Mouse (Mus musculus) heart, embryonic 16.5 days (tissue): ENCODE measurements around the gene Mef2c. TPM values are rescaled to one million over a fixed set of nuclear protein-coding genes. Genes with fewer than 3 reads are reported as not detected.

Experiments
- ATAC-seq: fragments of 200-750 bp; cut with Nextera tagmentation; replicated peaks from 2 replicates; pipeline ENCODE4 v1.8.0; 2017; ENCODE audit warnings: moderate number of reproducible peaks; ENCODE audit not compliant: insufficient read depth, low FRiP score; ENCODE audit errors: extremely low read depth
- H3K27ac ChIP-seq: fragments of 300-500 bp; sonication (generic); 2 replicates; pipeline ENCODE4 v1.5.1; 2014; ENCODE audit warnings: mild to moderate bottlenecking, low read length, control low read depth, moderate library complexity
- H3K27me3 ChIP-seq: fragments of 300-500 bp; sonication (generic); 2 replicates; pipeline ENCODE4 v1.6.1; 2014; ENCODE audit warnings: low read length, mixed read lengths; ENCODE audit not compliant: control insufficient read depth, insufficient read depth
- H3K36me3 ChIP-seq: fragments of 300-500 bp; sonication (generic); 2 replicates; pipeline ENCODE4 v1.6.1; 2014; ENCODE audit not compliant: control insufficient read depth, insufficient read depth
- H3K4me1 ChIP-seq: fragments of 300-500 bp; sonication (generic); 2 replicates; pipeline ENCODE4 v1.6.1; 2014; ENCODE audit warnings: low read length, mixed read lengths; ENCODE audit not compliant: control insufficient read depth, insufficient read depth
- H3K4me2 ChIP-seq: fragments of 300-500 bp; sonication (generic); 2 replicates; pipeline ENCODE4 v1.6.1; 2014; ENCODE audit warnings: low read depth, mild to moderate bottlenecking, control low read depth, low read length
- H3K4me3 ChIP-seq: fragments of 300-500 bp; sonication (generic); 2 replicates; pipeline ENCODE4 v1.5.1; 2014; ENCODE audit warnings: mild to moderate bottlenecking, control low read depth, low read length
- H3K9ac ChIP-seq: fragments of 300-500 bp; sonication (generic); 2 replicates; pipeline ENCODE4 v1.6.1; 2014; ENCODE audit warnings: low read length, control low read depth
- H3K9me3 ChIP-seq: fragments of 300-500 bp; sonication (generic); replicated peaks from 2 replicates; pipeline ENCODE4 v1.6.1; 2016; ENCODE audit warnings: low read length; ENCODE audit not compliant: control insufficient read depth
- WGBS: fragments of 180-500 bp; shearing (Covaris S2); extraction: QIAGEN DNeasy Blood & Tissue Kit; methylation state at CpG from one replicate; pipeline ENCODE4 v1.1.7; 2014; 5-methylcytosine and 5-hydroxymethylcytosine counted together
- polyA plus RNA-seq: library from polyadenylated mRNA; unstranded; fragments of >200 nt; fragmentation: Nextera tagmentation; extraction: Ambion mirVana; gene quantifications from 2 replicates; pipeline ENCODE4 v1.2.1, GENCODE M21; 2015

Gene Mef2c
- polyA plus RNA-seq, 1 experiment from 2014 or later = 116 TPM

- Histone ChIP-seq H3K4me3 (no peak overlapping the region), H3K27ac (peak overlapping the region; percentile 86), H3K9me3 (no peaks in the 10 kb centered on the region), H3K27me3 (no peaks in the 10 kb centered on the region), H3K4me2 (peak overlapping the region; percentile 49; the same call in 1 of the 2 replicates), H3K4me1 (peaks cover 34% of the 10 kb centered on the region), H3K9ac (peak overlapping the region; percentile 6; the same call in 1 of the 2 replicates), H3K36me3 (no peaks in the 10 kb centered on the region; the same call in 1 of the 2 replicates)
- 31% methylated on average over 4 of the region's 4 CpGs for WGBS
- ATAC-seq = no peak; the same call in 1 of the 2 replicates
These were observed 69.5 kb downstream of the Mef2c start for GRCm38 (mm10) chr13:83573327-83573726.

DNA sequence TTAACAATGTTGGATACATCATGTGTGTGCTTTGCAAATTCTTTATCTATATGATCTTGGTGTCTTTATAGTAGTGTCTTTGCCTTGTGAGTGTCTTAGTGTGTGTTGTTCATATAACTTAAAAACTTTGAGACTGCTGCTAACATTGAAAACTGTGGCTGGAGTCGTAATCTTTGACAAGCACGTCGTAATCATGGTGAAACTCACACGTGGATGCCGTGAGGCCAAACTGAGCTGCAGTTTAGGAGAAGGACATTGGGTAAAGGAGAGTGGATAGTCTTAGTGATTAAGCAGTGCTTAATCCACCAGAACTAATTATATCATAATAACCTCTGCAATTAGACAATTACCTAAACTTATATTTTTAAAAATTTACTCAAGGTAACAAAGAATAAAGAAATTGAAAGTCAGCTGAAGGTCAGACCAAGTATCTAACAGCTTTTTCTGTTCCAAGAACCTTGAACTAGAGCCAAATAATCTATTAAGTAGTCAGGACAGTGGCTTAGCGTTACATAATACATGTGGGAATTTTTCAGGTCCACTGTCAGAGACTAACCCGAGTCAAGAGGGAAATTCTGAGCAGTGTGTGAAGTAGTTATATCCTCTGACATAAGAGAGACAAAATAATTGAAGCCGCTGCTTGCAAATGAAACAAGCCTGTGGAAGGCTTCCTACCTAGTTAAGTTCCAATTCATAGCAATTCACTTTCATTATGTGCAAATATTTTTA is 70.2 kb downstream of the Mef2c start:
- Histone ChIP-seq H3K9me3 (no peaks in the 10 kb centered on the region), H3K36me3 (no peaks in the 10 kb centered on the region; the same call in 1 of the 2 replicates), H3K4me1 (peaks cover 31% of the 10 kb centered on the region), H3K9ac (0 out of 2 replicates have a peak overlapping the region, but pooled peaks have one; percentile 30), H3K27ac (peak overlapping the region; percentile 86), H3K27me3 (no peaks in the 10 kb centered on the region), H3K4me2 (peak overlapping the region; percentile 49; the same call in 1 of the 2 replicates), H3K4me3 (0 out of 2 replicates have a peak overlapping the region, but pooled peaks have one; percentile 12)
- WGBS = 16% methylated on average over 8 of the region's 8 CpGs
- ATAC-seq = peak; percentile 47

- H3K27me3 ChIP-seq = no peaks in the 10 kb centered on the region
- peak overlapping the region; percentile 35; the same call in 1 of the 2 replicates for H3K27ac ChIP-seq
- no peak overlapping the region for H3K9ac ChIP-seq
- WGBS = 63% methylated on average over 8 of the region's 8 CpGs
- no peak for ATAC-seq
- H3K4me2 ChIP-seq = peak overlapping the region; percentile 34; the same call in 1 of the 2 replicates
- H3K9me3 ChIP-seq = no peaks in the 10 kb centered on the region
- no peak overlapping the region for H3K4me3 ChIP-seq
- H3K4me1 ChIP-seq = peaks cover 28% of the 10 kb centered on the region
- H3K36me3 ChIP-seq = no peaks in the 10 kb centered on the region; the same call in 1 of the 2 replicates
These were observed 71.0 kb downstream of the Mef2c start for GRCm38 (mm10) chr13:83574866-83575265.

DNA sequence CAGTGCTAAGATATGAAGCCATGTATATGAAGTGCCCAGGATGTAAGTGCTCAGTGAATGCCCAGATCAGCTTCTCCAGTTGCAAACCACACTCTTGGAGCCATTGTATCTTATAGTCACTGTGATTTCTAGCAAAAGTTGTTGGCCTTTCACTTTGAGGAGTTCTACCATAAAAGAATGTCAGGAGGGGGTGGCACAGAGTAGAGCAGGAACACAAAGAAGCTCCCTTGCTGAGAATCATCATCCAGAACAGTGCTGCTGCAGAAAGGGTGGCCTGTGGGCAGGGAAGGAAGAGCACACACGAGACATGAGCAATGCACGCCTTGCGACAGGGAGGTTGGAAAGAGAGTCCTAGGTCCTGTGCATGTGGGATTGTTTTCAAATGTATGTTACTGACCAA is 75.6 kb downstream of the Mef2c start:
- H3K4me3 ChIP-seq = no peak overlapping the region
- no peaks in the 10 kb centered on the region for H3K27me3 ChIP-seq
- ATAC-seq = no peak
- no peaks in the 10 kb centered on the region for H3K9me3 ChIP-seq
- no peaks in the 10 kb centered on the region; the same call in 1 of the 2 replicates for H3K36me3 ChIP-seq
- no peak overlapping the region for H3K27ac ChIP-seq
- no peak overlapping the region for H3K9ac ChIP-seq
- no peak overlapping the region for H3K4me2 ChIP-seq
- H3K4me1 ChIP-seq = peaks cover 4% of the 10 kb centered on the region
- 84% methylated on average over 3 of the region's 3 CpGs for WGBS

DNA sequence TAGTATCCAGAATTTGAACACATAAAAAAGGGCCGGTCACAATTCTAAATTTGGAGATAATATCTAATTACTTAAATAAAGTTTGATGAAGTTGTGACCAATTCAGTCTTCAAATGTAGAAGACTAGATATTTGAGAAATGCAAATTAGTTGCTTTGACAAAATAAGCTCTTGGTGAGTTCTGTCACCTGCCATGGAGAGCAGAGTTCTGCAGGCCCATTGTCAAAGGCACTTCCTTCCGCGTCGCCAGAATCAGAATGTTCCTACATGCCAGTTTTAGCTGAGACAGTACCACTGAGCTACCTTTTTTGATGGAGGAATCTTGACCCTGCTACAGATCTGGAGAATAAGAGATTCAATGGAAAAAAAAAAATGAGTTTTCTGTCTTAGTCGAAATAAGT is 77.0 kb downstream of the Mef2c start:
- Histone ChIP-seq H3K4me2 (no peak overlapping the region), H3K27ac (no peak overlapping the region), H3K9ac (no peak overlapping the region), H3K4me3 (no peak overlapping the region), H3K4me1 (no peaks in the 10 kb centered on the region), H3K36me3 (no peaks in the 10 kb centered on the region; the same call in 1 of the 2 replicates), H3K27me3 (no peaks in the 10 kb centered on the region), H3K9me3 (no peaks in the 10 kb centered on the region)
- no peak for ATAC-seq
- WGBS = 73% methylated on average over 5 of the region's 5 CpGs

DNA sequence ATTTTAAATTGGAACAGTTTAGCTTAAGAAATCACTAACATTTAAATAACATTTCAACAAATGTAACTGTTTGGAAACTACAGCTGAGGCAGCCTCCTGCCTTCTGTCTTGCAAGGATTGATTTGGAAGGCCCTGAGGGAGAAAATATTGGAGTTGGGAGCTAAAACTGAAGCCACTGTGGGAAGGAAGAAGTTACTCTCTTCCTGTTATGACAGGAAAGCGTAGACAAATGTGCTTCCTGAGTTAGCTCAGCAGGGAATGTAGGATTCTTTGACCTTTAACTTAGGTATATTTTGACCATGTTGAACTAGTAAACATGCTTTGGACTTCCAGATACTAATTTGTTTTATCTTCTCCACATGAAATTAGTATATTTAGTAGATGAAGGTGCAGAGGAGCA is 78.7 kb downstream of the Mef2c start:
- H3K4me3 ChIP-seq = no peak overlapping the region
- 76% methylated on average over 1 of the region's 1 CpGs for WGBS
- no peaks in the 10 kb centered on the region for H3K4me1 ChIP-seq
- no peak overlapping the region for H3K27ac ChIP-seq
- no peaks in the 10 kb centered on the region for H3K27me3 ChIP-seq
- H3K36me3 ChIP-seq = no peaks in the 10 kb centered on the region
- ATAC-seq = no peak
- no peak overlapping the region for H3K4me2 ChIP-seq
- no peak overlapping the region for H3K9ac ChIP-seq
- no peaks in the 10 kb centered on the region for H3K9me3 ChIP-seq

DNA sequence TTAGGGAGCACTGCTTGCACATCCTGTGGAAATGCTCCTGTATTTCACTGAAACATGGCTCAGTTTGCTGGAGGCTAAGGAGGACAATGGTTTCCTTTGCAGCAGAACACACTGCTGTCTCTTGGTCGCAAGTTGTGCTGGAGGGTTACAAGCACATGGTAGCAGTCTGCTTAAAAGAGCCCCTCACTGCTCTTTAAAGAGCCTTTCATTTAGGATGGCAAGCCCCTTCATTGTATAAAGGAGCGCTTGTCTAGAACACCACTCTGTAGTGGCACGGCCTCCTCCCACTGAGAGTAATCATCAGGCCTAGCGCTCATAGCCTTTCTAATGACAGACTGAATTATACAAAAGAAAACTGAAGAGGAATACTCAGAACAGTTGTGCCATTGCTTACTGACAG is 80.0 kb downstream of the Mef2c start:
- 83% methylated on average over 4 of the region's 4 CpGs for WGBS
- Histone ChIP-seq H3K9ac (no peak overlapping the region), H3K27me3 (no peaks in the 10 kb centered on the region), H3K9me3 (no peaks in the 10 kb centered on the region), H3K4me1 (peaks cover 3% of the 10 kb centered on the region), H3K27ac (peak overlapping the region; percentile 8; the same call in 1 of the 2 replicates), H3K36me3 (no peaks in the 10 kb centered on the region), H3K4me2 (no peak overlapping the region), H3K4me3 (no peak overlapping the region)
- no peak for ATAC-seq

DNA sequence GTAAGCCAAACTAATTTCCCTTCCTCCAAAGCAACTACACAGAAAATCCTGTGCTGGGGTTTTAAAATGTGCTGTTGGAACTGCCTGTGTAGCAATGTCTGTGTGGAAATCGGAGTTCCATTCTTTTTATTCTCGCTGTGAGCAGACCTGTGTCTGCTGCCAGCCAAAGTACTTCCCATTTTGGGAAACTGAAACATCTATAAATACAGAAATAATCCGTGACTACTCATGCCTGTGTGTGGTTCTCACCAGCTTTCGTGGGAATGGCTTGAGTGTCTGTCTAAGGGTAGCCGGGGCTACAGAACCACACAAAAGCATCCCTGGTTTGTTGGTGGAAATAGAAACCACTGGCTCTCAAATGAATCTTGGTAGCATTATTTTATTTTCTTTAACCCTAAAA is 81.5 kb downstream of the Mef2c start:
- no peak overlapping the region for H3K4me2 ChIP-seq
- 64% methylated on average over 5 of the region's 5 CpGs for WGBS
- no peak overlapping the region for H3K4me3 ChIP-seq
- H3K4me1 ChIP-seq = peaks cover 3% of the 10 kb centered on the region
- H3K27me3 ChIP-seq = no peaks in the 10 kb centered on the region
- no peaks in the 10 kb centered on the region for H3K36me3 ChIP-seq
- H3K9ac ChIP-seq = no peak overlapping the region
- no peak for ATAC-seq
- no peak overlapping the region for H3K27ac ChIP-seq
- no peaks in the 10 kb centered on the region for H3K9me3 ChIP-seq

DNA sequence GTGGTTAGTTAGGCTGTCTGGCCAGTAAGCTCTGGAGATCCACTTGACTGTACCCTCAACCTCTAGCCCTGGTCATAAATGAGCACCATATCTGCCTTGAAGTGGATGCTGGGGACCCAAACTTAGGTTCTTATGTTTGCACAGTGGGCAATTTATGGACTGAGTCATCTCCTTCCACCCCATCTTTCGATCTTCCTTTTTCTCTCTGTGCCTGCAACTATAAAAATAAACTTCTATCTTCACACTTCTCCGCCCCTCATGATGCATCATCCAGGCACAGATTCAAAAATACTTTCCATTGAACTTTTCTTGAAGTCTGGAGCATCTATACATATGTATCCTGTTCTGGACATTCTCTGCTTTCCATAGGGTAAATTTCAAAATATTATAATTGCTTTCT is 84.4 kb downstream of the Mef2c start:
- no peak for ATAC-seq
- H3K27me3 ChIP-seq = no peaks in the 10 kb centered on the region
- H3K9ac ChIP-seq = no peak overlapping the region
- H3K4me3 ChIP-seq = no peak overlapping the region
- H3K36me3 ChIP-seq = peaks cover 5% of the 10 kb centered on the region
- peaks cover 9% of the 10 kb centered on the region for H3K4me1 ChIP-seq
- no peak overlapping the region for H3K4me2 ChIP-seq
- WGBS = 67% methylated on average over 2 of the region's 2 CpGs
- no peak overlapping the region for H3K27ac ChIP-seq
- no peaks in the 10 kb centered on the region for H3K9me3 ChIP-seq
